Mouse (Mus musculus): Measurements from ENCODE around the gene Gm8978. TPM values are rescaled to one million over a fixed set of nuclear protein-coding genes. Genes with fewer than 3 reads are reported as not detected.
"Not testable (repeated sequence)": the region's sequence is repeated elsewhere in the genome, so short reads cannot be mapped to it uniquely, and the experiment has no call there.

The Gm8978 gene
- polyA plus RNA-seq (2012; rRNA removed), result not detected in 2 replicates

DNA sequence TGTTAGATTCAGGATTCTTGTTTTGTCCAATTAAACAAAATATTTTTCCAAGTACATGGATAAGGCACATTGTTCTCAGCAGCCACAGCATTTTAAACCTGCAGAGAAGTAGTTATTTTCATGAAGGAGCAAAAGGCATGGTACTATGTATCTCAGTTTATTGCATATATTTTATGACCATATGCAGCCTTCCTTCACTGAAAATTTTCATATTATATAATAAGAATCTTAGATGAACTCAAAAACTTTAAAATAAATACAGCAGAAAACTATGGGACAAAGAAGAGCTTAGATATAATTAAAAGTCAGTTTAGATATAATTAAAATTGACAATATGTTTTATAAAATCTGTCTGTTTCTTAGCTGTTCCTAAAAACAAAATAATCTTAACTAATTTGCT lies at the start of gene Gm8978:
Gm8978 (minus strand) TSS at position 101 of the 400 bp plus-strand sequence.
- not testable (repeated sequence) for H3K27me3 ChIP-seq (replicated peaks; ENCODE audit: control insufficient read depth, insufficient read depth, low read length); H3K4me1 ChIP-seq (ENCODE audit: control insufficient read depth, insufficient read depth, low read length); H3K36me3 ChIP-seq (ENCODE audit: control insufficient read depth, insufficient read depth, low read length); H3K4me3 ChIP-seq (ENCODE audit: insufficient read depth, low read depth, low read length); DNase-seq; H3K27ac ChIP-seq (ENCODE audit: insufficient read depth, low read depth, low read length)

DNA sequence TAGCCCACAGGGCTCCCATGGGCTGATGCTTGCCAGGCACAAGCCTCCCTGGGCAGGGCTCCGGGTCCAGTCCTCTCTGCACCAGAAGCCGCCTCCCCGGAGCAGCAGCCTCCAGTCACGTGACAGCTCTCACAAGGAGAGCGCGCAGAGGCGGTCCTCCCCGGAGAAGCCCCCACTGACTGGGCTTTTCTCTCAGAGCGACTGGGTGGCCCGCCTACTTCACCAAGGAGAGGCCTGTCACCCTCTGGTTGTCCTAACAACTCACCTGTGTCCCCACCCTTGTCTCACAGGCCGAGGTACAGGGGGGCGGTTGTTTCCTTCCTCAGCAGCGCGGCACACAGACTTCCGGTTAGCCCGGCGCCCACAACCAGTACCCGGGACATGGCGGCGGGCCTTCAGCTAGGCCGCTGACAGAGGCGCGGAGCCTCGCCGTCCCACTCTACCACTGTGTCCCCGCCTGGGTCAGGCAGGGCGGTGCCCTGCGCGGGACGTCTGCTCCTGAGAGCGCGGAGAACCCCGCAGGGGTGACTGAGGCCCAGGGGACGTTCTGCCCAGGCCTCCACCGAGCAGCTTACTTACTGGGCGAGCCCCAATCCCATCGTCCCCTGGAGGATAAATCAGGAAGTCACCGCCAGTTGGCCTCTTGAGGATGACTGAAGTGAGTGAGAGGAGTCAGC lies 35.3 kb downstream of the Gm8978 start:
- H3K4me3 ChIP-seq (ENCODE audit: insufficient read depth, low read depth, low read length), result peak overlapping the region; percentile 62
- H3K27me3 ChIP-seq (replicated peaks; ENCODE audit: control insufficient read depth, insufficient read depth, low read length); H3K4me1 ChIP-seq (ENCODE audit: control insufficient read depth, insufficient read depth, low read length); H3K36me3 ChIP-seq (ENCODE audit: control insufficient read depth, insufficient read depth, low read length): not testable (repeated sequence)
- DNase-seq, result peak; percentile 67
- 6% methylated on average over 10 of the region's 38 CpGs for WGBS
- peak overlapping the region; percentile 3; the same call in 1 of the 2 replicates for H3K27ac ChIP-seq (ENCODE audit: insufficient read depth, low read depth, low read length)

DNA sequence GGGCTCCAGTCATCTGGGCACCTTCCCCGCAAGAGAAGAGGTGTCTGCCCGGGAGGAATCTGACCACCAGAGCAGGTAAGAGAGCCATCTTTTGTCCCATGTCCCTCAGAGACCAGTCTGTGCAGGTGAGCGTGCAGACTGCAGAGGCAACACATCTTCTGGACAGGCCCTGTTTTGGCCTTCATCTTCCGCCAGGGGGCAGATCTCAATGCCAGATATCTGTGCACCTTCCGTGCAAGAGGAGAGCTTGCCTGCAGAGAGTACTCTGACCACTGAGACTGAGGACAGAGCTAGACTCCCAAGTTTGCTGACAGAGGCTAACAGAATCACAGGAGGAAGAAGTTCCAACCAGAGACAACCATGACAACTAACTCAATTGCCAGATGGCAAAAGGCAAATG lies 56.5 kb downstream of the Gm8978 start:
- not testable (repeated sequence) for H3K27ac ChIP-seq (ENCODE audit: insufficient read depth, low read depth, low read length); H3K4me1 ChIP-seq (ENCODE audit: control insufficient read depth, insufficient read depth, low read length); DNase-seq; H3K4me3 ChIP-seq (ENCODE audit: insufficient read depth, low read depth, low read length); H3K27me3 ChIP-seq (replicated peaks; ENCODE audit: control insufficient read depth, insufficient read depth, low read length); H3K36me3 ChIP-seq (ENCODE audit: control insufficient read depth, insufficient read depth, low read length)
- 88% methylated on average over 5 of the region's 5 CpGs for WGBS

Other genes starting within 250 kb of the Gm8978 start
- 1.7 and 2.2 TPM in 2 replicates for gene Rnls, start 233.0 kb downstream of the Gm8978 start, polyA plus RNA-seq (2012; rRNA removed)
- gene Lipo4, start 107.5 kb downstream of the Gm8978 start, polyA plus RNA-seq (2012; rRNA removed), result not detected in 2 replicates
- gene Lipo2, start 126.1 kb upstream of the Gm8978 start, polyA plus RNA-seq (2012; rRNA removed), result not detected in 2 replicates
- 2.7 and 3.0 TPM in 2 replicates for gene Lipo3, start 136.7 kb upstream of the Gm8978 start, polyA plus RNA-seq (2012; rRNA removed)
- gene Lipo1, start 162.2 kb upstream of the Gm8978 start, polyA plus RNA-seq (2012; rRNA removed), result not detected in 2 replicates

Measured in kidney, adult 2 months (tissue).